Comparison of ENCODE assay signal across 15 mouse cellular contexts in the genomic region with DNA sequence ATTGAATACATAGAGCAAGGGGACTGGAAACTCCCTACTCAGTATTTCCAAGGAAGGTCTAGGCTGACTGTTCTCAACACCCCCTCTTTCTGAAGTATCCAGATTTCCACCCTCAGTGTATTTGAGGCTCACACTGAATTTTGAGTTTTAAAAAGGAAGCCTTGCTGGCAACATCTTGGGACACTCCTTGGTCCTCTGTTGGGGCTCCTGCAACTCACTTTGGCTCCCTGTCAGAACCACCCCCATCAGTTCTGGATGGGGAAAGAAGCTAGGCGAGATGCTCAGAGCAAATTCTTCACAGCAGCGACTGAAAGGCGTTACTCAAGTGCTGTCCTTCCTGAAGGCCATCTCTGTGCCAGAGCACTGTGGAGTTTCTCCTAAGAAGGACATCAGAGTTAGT. TPM values are rescaled to one million over a fixed set of nuclear protein-coding genes. Genes with fewer than 3 reads are reported as not detected.
DNase-seq lines count a peak whose midpoint lies in the region.
"Had no signal": no experiment of that assay in that cellular context is flagged by ENCODE, and none has a peak within 500 bp of the region (broad histone marks: within the 10 kb centered on the region; RNA-seq: fewer than 3 reads in every experiment).

No protein-coding gene starts in this region.

- peak; percentile 64 to 68 for DNase-seq in frontal cortex, postnatal 36 days (ENCODE audit: low spot score in 2 of 2)
- no peak for DNase-seq in frontal cortex, postnatal 10 days (ENCODE audit: low spot score in 2 of 2)
- peak; percentile 85 for DNase-seq in right cerebral cortex, adult 18-20 months
- DNase-seq in right cerebral cortex, postnatal 4 days: no peak
- peak; percentile 40 to 52 for DNase-seq in right cerebral cortex, postnatal 10 days (ENCODE audit: low spot score in 2 of 2)
- peak; percentile 76 for DNase-seq in telencephalon, adult 2 months (ENCODE audit: low read depth, low spot score)
- no peak for DNase-seq in lung, postnatal 25 days (ENCODE audit: low spot score)
- no peak for DNase-seq in layer of hippocampus, adult 18-20 months (ENCODE audit: low spot score in 2 of 2)
- DNase-seq: cerebellum, adult 11 months; cerebellum, adult 8-10 months; cerebellum, postnatal 14 days; embryo, embryonic 11 days; gastrocnemius, postnatal 36 days; heart, adult 18-20 months; heart, postnatal 14 days had no signal

RNA-seq across cellular contexts. Expression of a gene that starts 47.4 kb away (rescaled TPM):
- total RNA-seq in layer of hippocampus, adult 18-20 months (2021): 100 to 1,000 TPM; 261 to 265 TPM

Comparison
In these comparisons a context has a peak if more than half of its experiments do, and no peak if none do; other contexts are left out.
1. DNase-seq: peak in frontal cortex, postnatal 36 days (2 of 2), right cerebral cortex, adult 18-20 months (single experiment), right cerebral cortex, postnatal 10 days (2 of 2) and telencephalon, adult 2 months (single experiment); none in frontal cortex, postnatal 10 days (0 of 2), right cerebral cortex, postnatal 4 days (single experiment), lung, postnatal 25 days (single experiment) and layer of hippocampus, adult 18-20 months (0 of 2).